Mouse (Mus musculus): ENCODE results near the gene Ric1. TPM values are rescaled to one million over a fixed set of nuclear protein-coding genes. Genes with fewer than 3 reads are reported as not detected.
A peak's percentile ranks its signal among the peaks of the same experiment; 100 is the strongest.

Ric1 gene
- total and polyA plus RNA-seq, 3 experiments, result 13.5 to 59.1 (median 50.5) TPM

GRCm38 (mm10) chr19:29481578-29481977, 40.5 kb upstream of the Ric1 start:
- Histone ChIP-seq H3K36me3 (replicated peaks) (no peaks in the 10 kb centered on the region), H3K4me3 (ENCODE audit: low read depth, low read length) (no peak overlapping the region; the same call in 1 of the 2 replicates), H3K9me3 (replicated peaks) (no peaks in the 10 kb centered on the region), H3K4me1 (ENCODE audit: insufficient read depth, low read depth, low read length) (peaks cover 71% of the 10 kb centered on the region), H3K27me3 (ENCODE audit: insufficient read depth, low read length) (peaks cover 8% of the 10 kb centered on the region; the same call in 1 of the 2 replicates)
- TF ChIP-seq GATA2 (IDR thresholded peaks at IDR 0.05; ENCODE audit: borderline replicate concordance, low read depth, low read length) (no peak), GATA1 (IDR thresholded peaks at IDR 0.05; ENCODE audit: borderline replicate concordance, low read length) (no peak), POLR2AphosphoS5 (IDR thresholded peaks at IDR 0.05; ENCODE audit: insufficient replicate concordance, low read depth, low read length) (no peak), TAL1 (conservative IDR thresholded peaks at IDR 0.05; ENCODE audit: low read depth, low read length) (no peak), CTCF (IDR thresholded peaks at IDR 0.05; ENCODE audit: low read depth, low read length) (no peak)
- peak; percentile 52; the same call in 1 of the 2 replicates for ATAC-seq (ENCODE audit: extremely low read depth, insufficient number of reproducible peaks, low FRiP score, poor library complexity, severe bottlenecking)
- no peak for DNase-seq (ENCODE audit: low spot score)

GRCm38 (mm10) chr19:29482148-29482547, 39.9 kb upstream of the Ric1 start:
- ATAC-seq (ENCODE audit: extremely low read depth, insufficient number of reproducible peaks, low FRiP score, poor library complexity, severe bottlenecking) (no peak), DNase-seq (ENCODE audit: low spot score) (no peak)
- H3K27me3 ChIP-seq (ENCODE audit: insufficient read depth, low read length), result peaks cover 8% of the 10 kb centered on the region; the same call in 1 of the 2 replicates
- H3K36me3 ChIP-seq (replicated peaks), result no peaks in the 10 kb centered on the region
- peaks cover 75% of the 10 kb centered on the region for H3K4me1 ChIP-seq (ENCODE audit: insufficient read depth, low read depth, low read length)
- H3K4me3 ChIP-seq (ENCODE audit: low read depth, low read length), result no peak overlapping the region
- TF ChIP-seq GATA1 (IDR thresholded peaks at IDR 0.05; ENCODE audit: borderline replicate concordance, low read length) (no peak), TAL1 (conservative IDR thresholded peaks at IDR 0.05; ENCODE audit: low read depth, low read length) (no peak)
- H3K9me3 ChIP-seq (replicated peaks), result no peaks in the 10 kb centered on the region

GRCm38 (mm10) chr19:29482637-29483036, 39.4 kb upstream of the Ric1 start:
- no peak for TF ChIP-seq POLR2AphosphoS5 (IDR thresholded peaks at IDR 0.05; ENCODE audit: insufficient replicate concordance, low read depth, low read length)
- TF ChIP-seq CTCF (IDR thresholded peaks at IDR 0.05; ENCODE audit: low read depth, low read length), result no peak
- TF ChIP-seq TAL1 (conservative IDR thresholded peaks at IDR 0.05; ENCODE audit: low read depth, low read length), result no peak
- TF ChIP-seq GATA1 (IDR thresholded peaks at IDR 0.05; ENCODE audit: borderline replicate concordance, low read length), result no peak
- TF ChIP-seq GATA2 (IDR thresholded peaks at IDR 0.05; ENCODE audit: borderline replicate concordance, low read depth, low read length), result no peak
- H3K27me3 ChIP-seq (ENCODE audit: insufficient read depth, low read length), result peaks cover 8% of the 10 kb centered on the region; the same call in 1 of the 2 replicates
- ATAC-seq (ENCODE audit: extremely low read depth, insufficient number of reproducible peaks, low FRiP score, poor library complexity, severe bottlenecking) (no peak), DNase-seq (ENCODE audit: low spot score) (no peak)
- H3K36me3 ChIP-seq (replicated peaks), result no peaks in the 10 kb centered on the region
- no peaks in the 10 kb centered on the region for H3K9me3 ChIP-seq (replicated peaks)
- H3K4me1 ChIP-seq (ENCODE audit: insufficient read depth, low read depth, low read length), result peaks cover 75% of the 10 kb centered on the region
- H3K4me3 ChIP-seq (ENCODE audit: low read depth, low read length), result no peak overlapping the region

GRCm38 (mm10) chr19:29483386-29483785, 38.7 kb upstream of the Ric1 start:
- Histone ChIP-seq H3K4me1 (ENCODE audit: insufficient read depth, low read depth, low read length) (peaks cover 76% of the 10 kb centered on the region), H3K36me3 (replicated peaks) (no peaks in the 10 kb centered on the region), H3K4me3 (ENCODE audit: low read depth, low read length) (no peak overlapping the region), H3K27me3 (ENCODE audit: insufficient read depth, low read length) (peaks cover 8% of the 10 kb centered on the region; the same call in 1 of the 2 replicates), H3K9me3 (replicated peaks) (no peaks in the 10 kb centered on the region)
- DNase-seq (ENCODE audit: low spot score), result no peak
- no peak for ATAC-seq (ENCODE audit: extremely low read depth, insufficient number of reproducible peaks, low FRiP score, poor library complexity, severe bottlenecking)
- TF ChIP-seq CTCF (IDR thresholded peaks at IDR 0.05; ENCODE audit: low read depth, low read length) (no peak), TAL1 (conservative IDR thresholded peaks at IDR 0.05; ENCODE audit: low read depth, low read length) (no peak), GATA1 (IDR thresholded peaks at IDR 0.05; ENCODE audit: borderline replicate concordance, low read length) (no peak), GATA2 (IDR thresholded peaks at IDR 0.05; ENCODE audit: borderline replicate concordance, low read depth, low read length) (no peak), POLR2AphosphoS5 (IDR thresholded peaks at IDR 0.05; ENCODE audit: insufficient replicate concordance, low read depth, low read length) (no peak)

GRCm38 (mm10) chr19:29484537-29484936, 37.5 kb upstream of the Ric1 start:
- Histone ChIP-seq H3K4me1 (ENCODE audit: insufficient read depth, low read depth, low read length) (peaks cover 67% of the 10 kb centered on the region), H3K36me3 (replicated peaks) (no peaks in the 10 kb centered on the region), H3K4me3 (ENCODE audit: low read depth, low read length) (no peak overlapping the region), H3K9me3 (replicated peaks) (no peaks in the 10 kb centered on the region), H3K27me3 (ENCODE audit: insufficient read depth, low read length) (peaks cover 5% of the 10 kb centered on the region; the same call in 1 of the 2 replicates)
- no peak for TF ChIP-seq GATA1 (IDR thresholded peaks at IDR 0.05; ENCODE audit: borderline replicate concordance, low read length)
- TF ChIP-seq POLR2AphosphoS5 (IDR thresholded peaks at IDR 0.05; ENCODE audit: insufficient replicate concordance, low read depth, low read length), result no peak
- no peak for TF ChIP-seq CTCF (IDR thresholded peaks at IDR 0.05; ENCODE audit: low read depth, low read length)
- TF ChIP-seq TAL1 (conservative IDR thresholded peaks at IDR 0.05; ENCODE audit: low read depth, low read length), result no peak
- no peak for TF ChIP-seq GATA2 (IDR thresholded peaks at IDR 0.05; ENCODE audit: borderline replicate concordance, low read depth, low read length)
- ATAC-seq (ENCODE audit: extremely low read depth, insufficient number of reproducible peaks, low FRiP score, poor library complexity, severe bottlenecking) (no peak), DNase-seq (ENCODE audit: low spot score) (no peak)

GRCm38 (mm10) chr19:29485257-29485948, 36.7 kb upstream of the Ric1 start:
- ATAC-seq (ENCODE audit: extremely low read depth, insufficient number of reproducible peaks, low FRiP score, poor library complexity, severe bottlenecking) (no peak), DNase-seq (ENCODE audit: low spot score) (no peak)

More at GRCm38 (mm10) chr19:29485257-29485948, 36.7 kb upstream of the Ric1 start:
- H3K27me3 ChIP-seq (ENCODE audit: insufficient read depth, low read length), result peaks cover 9% of the 10 kb centered on the region; the same call in 1 of the 2 replicates
- H3K36me3 ChIP-seq (replicated peaks), result no peaks in the 10 kb centered on the region
- TF ChIP-seq POLR2AphosphoS5 (IDR thresholded peaks at IDR 0.05; ENCODE audit: insufficient replicate concordance, low read depth, low read length) (no peak), TAL1 (conservative IDR thresholded peaks at IDR 0.05; ENCODE audit: low read depth, low read length) (no peak), GATA1 (IDR thresholded peaks at IDR 0.05; ENCODE audit: borderline replicate concordance, low read length) (no peak), CTCF (IDR thresholded peaks at IDR 0.05; ENCODE audit: low read depth, low read length) (no peak), GATA2 (IDR thresholded peaks at IDR 0.05; ENCODE audit: borderline replicate concordance, low read depth, low read length) (no peak)
- peaks cover 61% of the 10 kb centered on the region for H3K4me1 ChIP-seq (ENCODE audit: insufficient read depth, low read depth, low read length)
- no peaks in the 10 kb centered on the region for H3K9me3 ChIP-seq (replicated peaks)
- no peak overlapping the region for H3K4me3 ChIP-seq (ENCODE audit: low read depth, low read length)
